Mouse (Mus musculus): ENCODE results near the gene Atp6v0e2. TPM values are rescaled to one million over a fixed set of nuclear protein-coding genes. Genes with fewer than 3 reads are reported as not detected.

The Atp6v0e2 gene
- total RNA-seq, 2 experiments from 2014 or later: 418 to 471 TPM

- intact Hi-C loops (cut with DNase I): no loop called here
- DNase-seq (ENCODE audit: low spot score in 2 of 2): no peak
Measured at GRCm38 (mm10) chr6:48568036-48568984, 30.9 kb downstream of the Atp6v0e2 start.

GRCm38 (mm10) chr6:48569065-48569807 lies 31.8 kb downstream of the Atp6v0e2 start:
- intact Hi-C loops (cut with DNase I): no loop called here
- DNase-seq (ENCODE audit: low spot score in 2 of 2): no peak

DNA sequence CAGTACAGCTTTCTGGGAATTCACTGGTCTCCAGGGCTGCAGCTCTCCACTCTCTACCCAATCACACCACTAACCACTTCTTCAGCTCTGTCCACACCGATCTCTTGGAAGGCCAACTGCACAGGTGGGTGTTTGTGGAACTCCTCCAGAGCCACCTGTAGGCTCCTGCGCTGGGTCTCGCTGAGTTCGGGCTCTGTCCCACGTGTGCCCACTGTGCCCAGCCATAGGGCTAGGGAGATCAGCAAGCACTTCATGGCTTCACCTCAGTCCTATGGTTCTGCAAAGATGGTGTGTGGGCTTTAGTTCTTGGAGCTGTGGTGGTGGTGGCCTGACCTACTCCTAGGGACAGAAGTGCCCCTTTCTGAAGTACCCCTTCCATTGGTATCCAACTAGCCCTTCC lies 34.6 kb downstream of the Atp6v0e2 start:
- DNase-seq (ENCODE audit: low spot score in 2 of 2): no peak
- intact Hi-C loops (cut with DNase I): no loop called here

- DNase-seq (ENCODE audit: low spot score in 2 of 2): no peak
- intact Hi-C loops (cut with DNase I): no loop called here
Measured at GRCm38 (mm10) chr6:48572572-48573061, 35.2 kb downstream of the Atp6v0e2 start, which contains the start of gene Rarres2. Gene Rarres2, minus strand, starts transcription at chr6:48572789.

- intact Hi-C loops (cut with DNase I): no loop called here
- no peak for DNase-seq (ENCODE audit: low spot score in 2 of 2)
Measured at GRCm38 (mm10) chr6:48573280-48573679, 35.9 kb downstream of the Atp6v0e2 start.

DNA sequence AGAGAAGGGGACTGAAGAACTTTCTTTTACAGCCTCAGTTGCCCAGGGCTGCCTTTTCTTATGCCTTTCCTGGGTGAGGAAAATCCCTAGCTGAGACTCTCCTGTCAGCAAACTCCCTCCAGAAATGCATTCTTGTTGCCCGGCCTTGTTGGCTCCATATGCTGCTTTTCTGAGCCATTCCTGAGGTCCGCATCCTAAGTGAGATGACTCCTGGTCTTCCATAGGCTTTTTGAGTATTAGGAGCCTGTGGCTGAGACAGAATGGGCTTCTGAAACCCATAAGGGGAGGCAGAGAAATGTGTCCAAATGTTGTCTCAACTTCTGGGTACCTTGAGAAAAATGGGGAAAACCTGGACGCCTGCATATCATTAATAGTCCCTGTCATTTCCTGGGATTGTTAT lies 36.6 kb downstream of the Atp6v0e2 start:
- DNase-seq (ENCODE audit: low spot score in 2 of 2): no peak
- intact Hi-C loops (cut with DNase I): no loop called here

DNA sequence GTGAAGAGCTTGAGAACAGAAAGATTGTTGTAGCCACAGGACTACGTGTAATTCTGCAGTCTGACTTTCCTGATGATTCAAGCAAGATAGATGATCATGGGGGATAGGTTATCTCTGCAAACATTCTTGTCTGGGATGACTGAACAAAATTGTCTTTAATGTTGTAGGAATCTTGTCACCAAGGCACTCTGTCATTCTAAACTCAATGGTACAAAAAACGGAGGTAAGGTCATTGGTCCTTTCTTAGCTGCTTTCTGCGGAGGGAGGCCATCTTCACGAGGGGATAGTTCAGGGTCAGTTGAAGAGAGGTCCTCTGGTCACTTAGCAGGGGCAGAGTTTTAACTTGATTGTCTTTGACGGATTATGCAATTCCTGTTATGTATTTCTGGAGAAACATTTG lies 41.3 kb downstream of the Atp6v0e2 start:
- DNase-seq (ENCODE audit: low spot score in 2 of 2): no peak
- intact Hi-C loops (cut with DNase I): no loop called here

DNA sequence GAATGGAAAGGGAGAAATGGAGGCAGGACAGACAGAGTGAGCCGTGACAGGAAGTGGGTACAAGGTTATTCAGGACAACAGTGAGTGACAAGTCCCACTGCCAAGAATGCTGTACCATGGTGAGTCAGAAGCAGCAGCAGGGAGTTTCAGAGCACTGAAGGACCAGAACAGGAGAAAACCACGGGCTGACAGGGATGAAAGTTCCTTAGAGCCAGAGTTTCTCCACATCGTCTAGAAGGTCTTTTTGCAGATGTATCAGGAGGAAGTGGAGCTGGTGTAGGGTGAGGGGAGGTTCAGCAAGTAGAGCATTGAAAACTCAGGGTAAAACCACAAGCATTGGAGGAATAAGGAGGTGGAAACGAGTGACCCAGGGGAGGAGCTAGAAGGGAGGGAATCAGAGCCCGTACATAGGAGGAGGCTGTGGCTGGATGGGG lies 41.8 kb downstream of the Atp6v0e2 start:
- DNase-seq (ENCODE audit: low spot score in 2 of 2): no peak
- intact Hi-C loops (cut with DNase I): no loop called here

DNA sequence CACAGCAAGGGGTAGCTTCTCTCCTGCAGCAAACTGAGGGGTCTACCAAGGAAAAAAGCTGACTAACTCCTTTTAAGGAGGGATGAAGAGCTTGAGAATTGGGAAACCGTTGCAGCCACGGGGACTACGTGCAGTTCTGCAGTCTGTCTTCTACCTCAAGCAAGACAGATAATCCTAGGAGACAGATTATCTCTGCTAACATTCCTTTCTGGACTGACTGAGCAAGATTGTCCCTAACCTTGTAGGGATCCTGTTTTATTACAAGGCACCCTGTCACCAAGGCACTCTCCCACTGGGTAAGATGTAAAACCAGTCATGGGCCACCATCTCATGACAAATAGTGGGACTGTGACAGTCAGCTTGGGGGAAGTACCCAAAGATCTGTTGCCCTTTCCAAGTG lies 43.8 kb downstream of the Atp6v0e2 start:
- no peak for DNase-seq (ENCODE audit: low spot score in 2 of 2)
- intact Hi-C loops (cut with DNase I): loop anchor here (5.0 kb wide), 1 partner anchor 61 kb away; no protein-coding TSS in a partner anchor

- intact Hi-C loops (cut with DNase I): loop anchor here (5.0 kb wide), 1 partner anchor 60 kb away; no protein-coding TSS in a partner anchor
- no peak for DNase-seq (ENCODE audit: low spot score in 2 of 2)
Measured at GRCm38 (mm10) chr6:48582037-48582436, 44.6 kb downstream of the Atp6v0e2 start.

DNA sequence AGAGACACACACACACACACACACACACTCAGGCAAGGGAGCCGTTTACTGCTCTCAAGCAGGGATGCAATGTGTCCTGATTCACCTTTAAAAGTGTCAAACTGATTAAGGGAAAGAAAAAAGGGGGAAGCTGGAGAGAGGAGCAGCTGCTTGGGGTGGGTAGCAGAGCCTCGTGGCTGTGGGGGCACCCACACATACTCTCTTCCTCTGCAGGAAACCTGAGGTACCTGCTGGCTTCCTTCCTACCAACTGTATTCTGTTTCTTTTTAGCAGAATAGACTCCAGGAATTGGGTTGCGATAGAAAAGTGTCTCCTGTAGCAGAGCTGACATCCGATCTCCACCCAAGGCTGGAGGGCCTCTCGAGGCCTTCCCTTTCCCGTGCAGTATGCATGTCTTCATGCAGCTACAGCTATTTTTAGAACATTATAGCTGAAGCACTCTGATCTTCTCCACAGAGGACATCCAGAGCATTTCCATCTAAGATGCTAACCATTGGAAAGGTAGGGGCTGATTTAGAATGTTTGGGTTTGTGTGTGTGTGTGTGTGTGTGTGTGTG lies 51.9 kb downstream of the Atp6v0e2 start, which contains the start of gene Gm45021:
Gene Gm45021 (plus strand): TSS at position 417 of the 557 bp plus-strand sequence.
- intact Hi-C loops (cut with DNase I): no loop called here
- no peak for DNase-seq (ENCODE audit: low spot score in 2 of 2)

Other genes with a start within 250 kb of the Atp6v0e2 start
- gene Krba1, start 142.0 kb upstream of the Atp6v0e2 start, total RNA-seq (2021): 10 to 100 TPM; 39.0 to 47.2 TPM
- 10 to 100 TPM; 24.7 to 28.8 TPM for gene Zfp467, start 91.8 kb upstream of the Atp6v0e2 start, total RNA-seq (2021)
- 1 to 10 TPM; 1.0 to 1.2 TPM for gene Sspo, start 89.4 kb upstream of the Atp6v0e2 start, total RNA-seq (2021)
- gene Lrrc61, start 17.2 kb downstream of the Atp6v0e2 start, total RNA-seq (2021): 10 to 100 TPM; 31.6 to 43.3 TPM
- 10 to 100 TPM; 12.5 to 13.1 TPM for gene Rarres2, start 35.2 kb downstream of the Atp6v0e2 start, total RNA-seq (2021)
- not detected for gene Gm45021, start 52.0 kb downstream of the Atp6v0e2 start, total RNA-seq (2021)
- gene Repin1, start 56.3 kb downstream of the Atp6v0e2 start, total RNA-seq (2021): 10 to 100 TPM; 51.8 to 59.8 TPM
- gene Gm44965, start 56.3 kb downstream of the Atp6v0e2 start, total RNA-seq (2021): not detected
- gene Zfp775, start 64.4 kb downstream of the Atp6v0e2 start, total RNA-seq (2021): 1 to 10 TPM; 6.6 to 7.6 TPM
- gene AI854703, start 89.1 kb downstream of the Atp6v0e2 start, total RNA-seq (2021): 10 to 100 TPM; 15.9 to 18.0 TPM
- under 1 TPM; 0.74 to 0.95 TPM for gene Gimap8, start 109.6 kb downstream of the Atp6v0e2 start, total RNA-seq (2021)
- under 1 TPM; 0.37 to 0.57 TPM for gene Gimap9, start 138.5 kb downstream of the Atp6v0e2 start, total RNA-seq (2021)
- gene Gimap4, start 146.9 kb downstream of the Atp6v0e2 start, total RNA-seq (2021): under 1 TPM in 1 of 2 experiments, not detected in 1; 0.54 TPM
- 1 to 10 TPM; 4.8 to 5.9 TPM for gene Gimap6, start 170.6 kb downstream of the Atp6v0e2 start, total RNA-seq (2021)
- not detected for gene Gm28053, start 181.0 kb downstream of the Atp6v0e2 start, total RNA-seq (2021)
- gene Gimap7, start 181.0 kb downstream of the Atp6v0e2 start, total RNA-seq (2021): not detected
- gene Gimap1, start 201.4 kb downstream of the Atp6v0e2 start, total RNA-seq (2021): 1 to 10 TPM; 1.9 to 3.1 TPM
- gene Gimap5, start 208.6 kb downstream of the Atp6v0e2 start, total RNA-seq (2021): 1 to 10 TPM in 1 of 2 experiments, under 1 TPM in 1; 0.96 to 1.1 TPM
- not detected for gene Gimap3, start 233.2 kb downstream of the Atp6v0e2 start, total RNA-seq (2021)